Mouse (Mus musculus): ENCODE measurements around the gene Ebi3. TPM values are rescaled to one million over a fixed set of nuclear protein-coding genes. Genes with fewer than 3 reads are reported as not detected.
"Not testable (repeated sequence)": the region's sequence is repeated elsewhere in the genome, so short reads cannot be mapped to it uniquely, and the experiment has no call there.

Ebi3 gene
- total RNA-seq (2022), result under 1 TPM; 0.23 to 0.97 (median 0.41) TPM

GRCm38 (mm10) chr17:55952447-55953027, at the start of gene Ebi3:
Ebi3 (plus strand) TSS chr17:55952640.
- DNase-seq (ENCODE audit: low spot score), result no peak

DNA sequence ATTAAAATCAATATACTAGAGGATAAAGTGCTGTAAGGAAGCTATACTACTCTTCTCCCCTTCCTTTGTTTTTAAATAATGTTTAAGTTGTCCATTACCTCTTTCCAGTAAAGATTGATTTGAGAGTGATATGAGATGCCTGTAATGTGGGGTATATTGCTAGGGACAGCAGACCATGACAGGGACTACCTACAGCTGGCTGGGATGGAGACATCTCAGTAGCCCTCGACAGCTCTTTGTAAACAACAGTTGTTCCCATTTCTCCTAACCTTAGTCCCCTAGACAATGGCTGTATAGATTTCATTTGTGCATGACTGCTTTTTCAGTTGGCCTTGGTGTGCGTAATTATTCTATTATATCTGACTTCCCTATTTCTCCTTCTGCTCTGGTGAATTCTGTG, 49.4 kb upstream of the Ebi3 start:
- DNase-seq (ENCODE audit: low spot score), result no peak

DNA sequence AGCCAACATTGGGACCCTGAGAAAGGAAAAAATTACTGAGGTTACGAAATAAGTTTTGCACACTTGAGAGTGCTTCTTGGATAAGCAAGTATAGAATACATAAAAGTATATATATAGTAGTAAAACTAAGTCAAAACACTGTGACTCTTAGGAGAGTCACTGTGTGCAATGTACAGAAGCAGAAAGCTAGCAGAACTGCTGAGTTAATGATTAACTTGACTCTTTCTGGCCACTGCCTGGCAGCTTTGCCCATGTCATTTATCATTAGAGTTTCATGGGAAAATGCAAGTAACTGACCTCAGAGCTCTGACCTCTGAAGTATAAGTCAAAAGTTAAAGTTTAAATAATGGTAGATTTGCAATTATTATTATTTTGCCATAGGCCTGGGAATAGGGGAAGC, 48.8 kb upstream of the Ebi3 start:
- no peak for DNase-seq (ENCODE audit: low spot score)

GRCm38 (mm10) chr17:55904131-55904530, 48.3 kb upstream of the Ebi3 start:
- DNase-seq (ENCODE audit: low spot score), result no peak

GRCm38 (mm10) chr17:55906669-55907068, 45.8 kb upstream of the Ebi3 start:
- no peak for DNase-seq (ENCODE audit: low spot score)

GRCm38 (mm10) chr17:55931553-55932502, 20.6 kb upstream of the Ebi3 start:
- no peak for DNase-seq (ENCODE audit: low spot score)

DNA sequence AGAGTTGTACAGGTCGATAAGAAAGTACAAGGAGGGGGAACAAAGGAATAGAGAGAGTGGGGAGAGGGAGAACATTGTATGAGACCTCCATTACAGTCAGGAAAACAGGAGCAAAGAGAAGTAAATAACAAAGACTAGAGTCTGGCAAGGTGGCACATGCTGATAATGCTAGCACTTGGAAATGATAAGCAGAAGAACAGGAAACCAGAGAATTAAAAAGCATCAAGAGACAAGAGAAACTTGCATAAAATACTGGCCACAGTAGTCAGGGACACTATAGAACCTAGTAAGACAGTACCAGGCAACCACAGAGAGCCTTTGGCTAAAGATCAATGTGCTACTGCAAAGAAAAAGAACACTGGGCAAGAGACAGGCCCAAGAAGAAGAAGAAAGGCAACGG, 19.8 kb upstream of the Ebi3 start:
- DNase-seq (ENCODE audit: low spot score), result no peak

- no peak for DNase-seq (ENCODE audit: low spot score)
Observed at GRCm38 (mm10) chr17:55933191-55933590, 19.2 kb upstream of the Ebi3 start.

DNA sequence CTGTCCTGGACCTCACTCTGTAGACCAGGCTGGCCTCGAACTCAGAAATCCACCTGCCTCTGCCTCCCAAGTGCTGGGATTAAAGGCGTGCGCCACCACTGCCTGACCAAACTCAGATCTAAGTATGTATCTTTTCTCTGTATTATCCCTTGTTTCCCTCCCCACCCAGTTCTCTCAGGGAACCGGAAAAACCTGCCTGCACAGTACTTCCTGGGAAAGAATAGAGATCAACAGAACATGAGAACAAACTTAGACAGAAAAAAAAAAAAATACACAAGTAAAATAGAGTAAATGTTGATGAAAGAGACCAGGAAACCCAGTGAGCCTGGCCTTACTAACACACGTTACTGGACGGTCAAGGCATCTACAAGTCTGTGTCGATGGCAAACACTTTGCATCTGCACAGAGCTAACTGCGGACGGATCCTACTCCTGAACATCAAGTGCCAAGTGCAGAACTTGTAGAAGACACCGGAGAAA, 8.0 kb upstream of the Ebi3 start:
- not testable (repeated sequence) for DNase-seq (ENCODE audit: low spot score)

DNA sequence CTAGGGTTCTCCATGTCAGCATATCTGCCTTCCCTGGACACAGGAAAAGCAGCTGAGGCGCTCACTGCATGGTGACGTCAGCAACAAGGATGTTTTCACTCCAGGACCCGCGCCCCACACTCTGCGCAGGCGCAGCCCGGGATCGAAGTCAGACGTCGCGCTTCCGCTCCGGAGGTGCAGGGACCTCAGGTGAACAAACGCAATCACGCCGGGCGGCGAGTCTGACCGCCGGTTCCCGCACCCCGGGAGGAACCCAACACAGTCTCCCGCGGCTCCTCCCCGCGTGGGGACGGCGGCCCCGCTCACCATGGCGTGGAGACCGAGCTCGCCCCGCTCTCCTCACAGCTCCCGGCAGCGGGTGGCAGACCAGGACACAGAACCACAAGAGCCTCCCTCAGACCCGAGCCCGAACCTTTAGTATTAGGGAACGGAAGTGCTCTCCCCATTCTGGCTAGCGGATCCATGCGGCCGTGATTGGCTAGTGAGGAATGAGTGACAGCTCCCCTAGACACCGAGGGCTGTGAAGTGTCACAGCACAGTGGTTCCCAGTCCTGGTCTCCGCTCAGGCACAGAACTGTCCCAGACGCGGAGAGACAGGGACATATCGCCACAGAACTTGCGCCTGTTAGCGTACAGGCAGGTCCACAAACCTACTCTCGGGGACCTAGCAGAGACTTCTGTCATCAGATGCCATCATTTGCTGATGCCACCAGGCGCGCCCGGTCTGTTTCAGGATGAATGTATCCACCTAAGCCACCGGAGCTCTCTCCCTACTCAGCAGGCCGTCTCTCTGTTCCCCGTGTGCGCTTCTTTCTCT, 7.4 kb upstream of the Ebi3 start:
- DNase-seq (ENCODE audit: low spot score), result peak; percentile 97

DNA sequence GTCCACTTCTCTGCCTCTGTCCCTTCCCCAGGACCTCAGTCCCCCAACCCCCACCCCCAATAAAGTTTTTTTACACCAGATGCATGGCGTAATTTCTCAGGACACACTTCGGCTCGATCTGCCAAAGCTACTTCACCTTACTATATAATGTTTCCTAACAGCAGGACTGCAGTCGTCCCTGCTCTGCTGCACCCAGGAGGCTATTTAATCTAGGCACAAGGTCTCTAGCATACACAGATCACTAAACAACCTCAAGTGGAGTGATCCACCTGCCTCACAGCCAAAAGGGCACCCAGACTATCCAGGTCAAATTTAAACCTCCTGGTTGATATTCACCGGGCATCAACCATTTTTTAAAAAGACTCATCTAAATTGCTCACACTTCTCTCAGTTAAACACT, 6.7 kb upstream of the Ebi3 start:
- no peak for DNase-seq (ENCODE audit: low spot score)

DNA sequence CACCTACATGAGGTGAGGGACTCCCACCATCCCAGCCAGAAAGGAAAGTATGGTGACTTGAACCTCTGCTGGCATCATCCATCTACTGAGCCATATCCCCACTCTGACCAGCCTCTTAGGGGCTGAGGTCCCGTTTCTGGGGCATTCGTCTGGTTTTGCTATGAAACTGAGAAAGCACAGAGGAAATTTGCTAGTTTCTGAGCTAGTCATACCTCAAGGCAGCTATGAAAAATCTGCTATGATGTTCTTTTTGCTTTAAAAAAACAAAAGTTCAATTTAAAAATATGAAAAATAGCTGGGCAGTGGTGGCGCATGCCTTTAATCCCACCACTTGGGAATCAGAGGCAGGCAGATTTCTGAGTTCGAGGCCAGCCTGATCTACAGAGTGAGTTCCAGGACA, 3.8 kb upstream of the Ebi3 start:
- DNase-seq (ENCODE audit: low spot score), result no peak

DNA sequence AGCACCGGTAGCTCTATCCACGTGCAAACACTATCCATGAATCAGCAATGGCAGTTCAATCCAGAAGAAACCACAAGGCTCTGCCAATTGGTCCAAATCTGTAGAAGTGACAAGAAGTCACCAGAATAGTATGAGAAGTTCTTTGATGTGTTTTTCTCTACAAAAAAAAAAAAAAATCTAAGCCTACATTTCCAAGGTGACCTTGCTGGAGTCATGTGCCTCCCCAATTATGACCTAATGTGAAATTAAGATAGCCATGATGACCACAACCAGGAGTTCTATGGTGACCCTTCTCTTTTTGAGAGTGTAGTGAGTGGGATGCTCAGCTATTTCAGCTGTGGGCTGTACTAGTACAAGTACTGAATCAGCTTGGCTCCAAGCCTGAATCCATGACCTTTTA, 3.0 kb upstream of the Ebi3 start, which contains the start of gene Zfp119b:
TSS of gene Zfp119b (minus strand) at position 101 of the 400 bp plus-strand sequence.
- DNase-seq (ENCODE audit: low spot score), result no peak

- DNase-seq (ENCODE audit: low spot score), result no peak
Observed at GRCm38 (mm10) chr17:55950601-55951000, 1.8 kb upstream of the Ebi3 start.

- DNase-seq (ENCODE audit: low spot score), result no peak
Observed at GRCm38 (mm10) chr17:55952041-55952440, 399 bp upstream of the Ebi3 start.

DNA sequence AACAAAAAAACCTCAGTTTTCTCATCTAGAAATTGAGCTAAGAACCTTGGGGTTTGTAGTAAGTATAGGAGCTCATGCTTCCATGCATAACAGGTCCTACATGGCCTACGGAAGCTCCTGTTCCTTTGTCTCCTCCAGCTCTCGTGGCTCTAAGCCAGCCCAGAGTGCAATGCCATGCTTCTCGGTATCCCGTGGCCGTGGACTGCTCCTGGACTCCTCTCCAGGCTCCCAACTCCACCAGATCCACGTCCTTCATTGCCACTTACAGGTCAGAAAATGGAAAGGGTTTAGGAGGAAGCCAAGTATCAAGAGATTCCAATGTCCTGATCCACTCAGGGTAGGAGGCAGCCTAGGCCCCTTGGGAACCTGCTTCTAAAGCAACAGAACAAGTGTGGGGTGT, 1.3 kb downstream of the Ebi3 start:
- no peak for DNase-seq (ENCODE audit: low spot score)

DNA sequence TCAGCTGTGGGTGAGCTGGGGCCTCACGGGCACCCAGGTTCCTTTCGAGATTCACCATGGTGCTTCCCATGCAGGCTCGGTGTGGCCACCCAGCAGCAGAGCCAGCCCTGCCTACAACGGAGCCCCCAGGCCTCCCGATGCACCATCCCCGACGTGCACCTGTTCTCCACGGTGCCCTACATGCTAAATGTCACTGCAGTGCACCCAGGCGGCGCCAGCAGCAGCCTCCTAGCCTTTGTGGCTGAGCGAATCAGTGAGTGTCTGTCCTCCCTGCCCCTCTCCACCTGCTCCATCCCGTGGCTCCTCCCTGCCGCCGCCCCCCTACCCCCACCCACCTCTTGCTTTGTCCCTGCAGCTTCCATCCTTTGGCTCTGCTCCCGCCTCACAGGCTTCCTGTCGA, 1.8 kb downstream of the Ebi3 start:
- DNase-seq (ENCODE audit: low spot score), result no peak

DNA sequence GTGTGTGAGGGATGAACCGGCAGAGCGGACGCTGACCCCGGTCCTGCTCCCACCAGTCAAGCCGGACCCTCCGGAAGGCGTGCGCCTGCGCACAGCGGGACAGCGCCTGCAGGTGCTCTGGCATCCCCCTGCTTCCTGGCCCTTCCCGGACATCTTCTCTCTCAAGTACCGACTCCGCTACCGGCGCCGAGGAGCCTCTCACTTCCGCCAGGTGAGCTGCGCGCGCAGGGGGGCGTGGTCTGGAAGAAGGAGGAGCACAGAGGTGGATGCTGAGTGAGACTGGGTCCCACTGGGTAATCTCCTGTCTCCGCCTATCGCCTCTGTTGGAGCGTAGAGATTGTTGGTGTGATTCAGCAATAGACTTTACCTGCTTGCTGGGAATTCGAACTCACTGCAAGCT, 3.7 kb downstream of the Ebi3 start:
- no peak for DNase-seq (ENCODE audit: low spot score)

- DNase-seq (ENCODE audit: low spot score), result no peak
Observed at GRCm38 (mm10) chr17:55956591-55956990, 4.2 kb downstream of the Ebi3 start.

DNA sequence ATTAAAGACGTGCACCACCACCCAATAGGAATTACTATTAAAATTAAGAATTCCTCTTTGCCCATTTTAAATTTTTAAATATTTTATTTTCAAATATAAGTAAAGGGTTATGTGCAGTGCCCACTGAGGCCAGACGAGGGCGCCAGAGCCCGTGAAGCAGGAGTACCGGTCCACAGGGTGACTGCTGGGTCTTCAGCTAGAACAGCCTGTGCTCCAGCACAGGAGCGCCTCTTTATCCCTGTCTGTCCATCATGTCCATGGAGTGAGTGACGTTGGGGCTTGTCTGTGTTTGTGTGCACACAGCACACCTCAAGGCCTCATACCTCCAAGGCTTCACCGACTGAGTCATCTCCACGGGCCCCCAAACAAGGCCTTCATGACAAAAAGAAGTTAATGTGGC, 4.7 kb downstream of the Ebi3 start:
- DNase-seq (ENCODE audit: low spot score), result peak; percentile 60

GRCm38 (mm10) chr17:55957726-55958583, 5.5 kb downstream of the Ebi3 start:
- DNase-seq (ENCODE audit: low spot score), result no peak

All from heart, adult 8-10 months (tissue).